Mouse (Mus musculus) MEL (cell line): Measurements from ENCODE around the gene Tkfc. TPM values are rescaled to one million over a fixed set of nuclear protein-coding genes. Genes with fewer than 3 reads are reported as not detected.

ENCODE experiments used
- DNase-seq: peaks from one replicate; pipeline ENCODE4 v3.0.0; 2011; ENCODE audit warnings: low read depth, low spot score
- H3K27ac ChIP-seq: 2 replicates; pipeline ENCODE4 v1.5.1; 2012; ENCODE audit warnings: low read depth, mild to moderate bottlenecking, control low read depth, low read length, moderate library complexity; ENCODE audit not compliant: control insufficient read depth
- H3K27me3 ChIP-seq, 2 experiments: fragments of 150-350 bp in 1 of 2; sonication (generic) in 1 of 2; 2 replicates each; pipeline ENCODE4 v1.6.1; 2012; ENCODE audit warnings: low read length in 2 of 2, mild to moderate bottlenecking in 2 of 2, improper control_type of control experiment in 1 of 2, moderate library complexity in 1 of 2; ENCODE audit not compliant: insufficient read depth in 2 of 2, control insufficient read depth in 1 of 2
- H3K36me3 ChIP-seq, 2 experiments: 2 replicates each; pipeline ENCODE4 v1.6.1; 2012 to 2014; ENCODE audit warnings: low read length in 2 of 2, improper control_type of control experiment in 1 of 2, inconsistent platforms in 1 of 2, mild to moderate bottlenecking in 1 of 2; ENCODE audit not compliant: insufficient read depth in 2 of 2, control insufficient read depth in 1 of 2
- H3K4me1 ChIP-seq, 2 experiments: fragments of 150-350 bp in 1 of 2; sonication (generic) in 1 of 2; 2 replicates each; pipeline ENCODE4 v1.6.1; 2012; ENCODE audit warnings: low read length in 2 of 2, improper control_type of control experiment in 1 of 2, mild to moderate bottlenecking in 1 of 2; ENCODE audit not compliant: insufficient read depth in 2 of 2, control insufficient read depth in 1 of 2
- H3K4me3 ChIP-seq, 2 experiments: fragments of 150-350 bp in 1 of 2; sonication (generic) in 1 of 2; 2 replicates each; pipeline ENCODE4 v1.5.1; 2012; ENCODE audit warnings: low read depth in 2 of 2, low read length in 2 of 2, mild to moderate bottlenecking in 2 of 2, moderate library complexity in 2 of 2, control low read depth in 1 of 2, improper control_type of control experiment in 1 of 2; ENCODE audit not compliant: control insufficient read depth in 1 of 2, insufficient read depth in 1 of 2
- H3K79me2 ChIP-seq: 2 replicates; pipeline ENCODE4 v1.6.1; 2012; ENCODE audit warnings: mild to moderate bottlenecking, low read length, moderate library complexity; ENCODE audit not compliant: control insufficient read depth, poor library complexity, insufficient read depth
- H3K9ac ChIP-seq: 2 replicates; pipeline ENCODE4 v1.6.1; 2012; ENCODE audit warnings: low read depth, mild to moderate bottlenecking, control low read depth, low read length, moderate library complexity; ENCODE audit not compliant: control insufficient read depth, poor library complexity, severe bottlenecking
- H3K9me3 ChIP-seq: fragments of 150-350 bp; sonication (generic); replicated peaks from 2 replicates; pipeline ENCODE4 v1.6.1; 2012; ENCODE audit warnings: mild to moderate bottlenecking, low read length, improper control_type of control experiment, moderate library complexity; ENCODE audit not compliant: insufficient read depth
- CTCF ChIP-seq, 3 experiments: IDR thresholded peaks in 2 of 3; conservative IDR thresholded peaks in 1 of 3; 2 replicates each; pipeline ENCODE4 v1.5.1; 2011 to 2012; ENCODE audit warnings: low read length in 3 of 3, low read depth in 2 of 3, mild to moderate bottlenecking in 2 of 3, improper control_type of control experiment in 1 of 3, inconsistent platforms in 1 of 3, mixed read lengths in 1 of 3, moderate library complexity in 1 of 3; ENCODE audit not compliant: control insufficient read depth in 1 of 3, insufficient read depth in 1 of 3, poor library complexity in 1 of 3, severe bottlenecking in 1 of 3
- GATA1 ChIP-seq: IDR thresholded peaks from 2 replicates; pipeline ENCODE4 v1.6.1; 2011; ENCODE audit warnings: low read depth, low read length, improper control_type of control experiment
- MAFK ChIP-seq: IDR thresholded peaks from 2 replicates; pipeline ENCODE4 v1.6.1; 2011; ENCODE audit warnings: low read depth, mild to moderate bottlenecking, low read length, improper control_type of control experiment, borderline replicate concordance
- MYC ChIP-seq: IDR thresholded peaks from 2 replicates; pipeline ENCODE4 v1.6.1; 2011; ENCODE audit warnings: low read depth, mild to moderate bottlenecking, low read length, improper control_type of control experiment, moderate library complexity
- NRF1 ChIP-seq: IDR thresholded peaks from 2 replicates; pipeline ENCODE4 v1.6.1; 2014; ENCODE audit warnings: low read depth, mild to moderate bottlenecking, inconsistent platforms, low read length, improper control_type of control experiment, moderate library complexity; ENCODE audit not compliant: poor library complexity, insufficient read depth, severe bottlenecking
- POLR2AphosphoS2 ChIP-seq: IDR thresholded peaks from 2 replicates; pipeline ENCODE4 v1.6.1; 2011; ENCODE audit warnings: low read length, improper control_type of control experiment
- RAD21 ChIP-seq: IDR thresholded peaks from 2 replicates; pipeline ENCODE4 v1.6.1; 2011; ENCODE audit warnings: mild to moderate bottlenecking, low read depth, low read length, improper control_type of control experiment
- SIN3A ChIP-seq: IDR thresholded peaks from 2 replicates; pipeline ENCODE4 v1.6.1; 2012; ENCODE audit warnings: low read length, improper control_type of control experiment, inconsistent platforms
- SMC3 ChIP-seq: IDR thresholded peaks from 2 replicates; pipeline ENCODE4 v1.6.1; 2011; ENCODE audit warnings: low read depth, low read length, improper control_type of control experiment
- TBP ChIP-seq: IDR thresholded peaks from 2 replicates; pipeline ENCODE4 v1.8.0; 2011; ENCODE audit warnings: low read depth, low read length, improper control_type of control experiment
- ZC3H11A ChIP-seq: IDR thresholded peaks from 2 replicates; pipeline ENCODE4 v1.6.1; 2012; ENCODE audit warnings: low read depth, mild to moderate bottlenecking, inconsistent platforms, low read length, improper control_type of control experiment
- polyA plus RNA-seq, 2 experiments: library from polyadenylated mRNA; stranded (reverse) in 1 of 2; unstranded in 1 of 2; fragments of >175 nt in 1 of 2; fragments of >200 nt in 1 of 2; gene quantifications; 2 replicates each; pipeline versions ENCODE4 v1.2.1 to v1.2.4; 2012; ENCODE audit warnings: low replicate concordance in 2 of 2, low read depth in 1 of 2; ENCODE audit not compliant: insufficient read length in 2 of 2, insufficient read depth in 1 of 2, missing spikeins in 1 of 2
- total RNA-seq: library from RNA; depleted of rRNA; stranded (reverse); fragments of 300-350 nt; gene quantifications from 2 replicates; pipeline ENCODE4 v1.2.3, GENCODE M21; 2012

The Tkfc gene
- total and polyA plus RNA-seq, 3 experiments: 3.6 to 12.8 TPM; not detected in 1

GRCm38 (mm10) chr19:10599648-10600047, 5.8 kb downstream of the Tkfc start:
- peaks cover 8 to 12% of the 10 kb centered on the region in 2 experiments for H3K4me1 ChIP-seq
- TF ChIP-seq TBP: no peak
- peak; percentile 64; the same call in 1 of the 2 replicates for TF ChIP-seq MAFK
- no peak overlapping the region for H3K27ac ChIP-seq
- H3K79me2 ChIP-seq: no peaks in the 10 kb centered on the region; the same call in 1 of the 2 replicates
- H3K27me3 ChIP-seq: no peaks in the 10 kb centered on the region
- no peaks in the 10 kb centered on the region for H3K9me3 ChIP-seq
- peaks cover 0 to 10% of the 10 kb centered on the region in 2 experiments; a peak in 2 of 4 replicates for H3K36me3 ChIP-seq
- no peak for DNase-seq
- H3K9ac ChIP-seq: no peak overlapping the region
- H3K4me3 ChIP-seq: no peak overlapping the region

- peaks cover 0 to 4% of the 10 kb centered on the region in 2 experiments; a peak in 2 of 4 replicates for H3K36me3 ChIP-seq
Measured at GRCm38 (mm10) chr19:10598188-10598587, 7.3 kb downstream of the Tkfc start.

GRCm38 (mm10) chr19:10591659-10592377, 13.6 kb downstream of the Tkfc start:
- no peak overlapping the region for H3K27ac ChIP-seq
- H3K79me2 ChIP-seq: no peaks in the 10 kb centered on the region
- DNase-seq: no peak
- H3K4me3 ChIP-seq: no peak overlapping the region
- H3K27me3 ChIP-seq: no peaks in the 10 kb centered on the region
- TF ChIP-seq POLR2AphosphoS2 (no peak), NRF1 (no peak)
- no peaks in the 10 kb centered on the region for H3K36me3 ChIP-seq
- no peaks in the 10 kb centered on the region for H3K9me3 ChIP-seq
- H3K9ac ChIP-seq: no peak overlapping the region
- no peaks in the 10 kb centered on the region for H3K4me1 ChIP-seq

More at GRCm38 (mm10) chr19:10598188-10598587, 7.3 kb downstream of the Tkfc start:
- Histone ChIP-seq H3K9me3 (no peaks in the 10 kb centered on the region), H3K4me1 (peaks cover 3 to 5% of the 10 kb centered on the region in 2 experiments), H3K27ac (no peak overlapping the region), H3K79me2 (no peaks in the 10 kb centered on the region), H3K27me3 (no peaks in the 10 kb centered on the region), H3K4me3 (no peak overlapping the region), H3K9ac (no peak overlapping the region)
- TF ChIP-seq SMC3 (peak; percentile 64), GATA1 (no peak), POLR2AphosphoS2 (no peak), MAFK (no peak), MYC (peak; percentile 72), ZC3H11A (peak; percentile 14; the same call in 1 of the 2 replicates), SIN3A (no peak), CTCF (IDR thresholded peaks at IDR 0.05 in 2 of 3, conservative IDR thresholded peaks at IDR 0.05 in 1 of 3; ENCODE audit: control insufficient read depth in 1 of 3, insufficient read depth in 1 of 3, low read depth in 2 of 3, low read length in 3 of 3, poor library complexity in 1 of 3, severe bottlenecking in 1 of 3) (peak; percentile 50 to 67 (median 60)), RAD21 (peak; percentile 55)
- DNase-seq: peak; percentile 72
